Mouse (Mus musculus) heart, postnatal 36 days (tissue): ENCODE results near the gene Tmem35b. TPM values are rescaled to one million over a fixed set of nuclear protein-coding genes. Genes with fewer than 3 reads are reported as not detected.

Experiments used
- DNase-seq, 2 experiments: peaks; one replicate each; pipeline ENCODE4 v3.0.0; 2021 to 2022
- intact Hi-C: fragments of 180-260 bp; cut with DNase I; formaldehyde crosslinking; loops from one replicate; pipeline ENCODE4 v1.15.1; 2025
- total RNA-seq, 2 experiments: library from RNA; stranded (reverse); gene quantifications; 2 replicates each; pipeline ENCODE4 v1.2.3; 2021

Gene Tmem35b
- total RNA-seq, 2 experiments from 2014 or later: 1.8 to 2.0 TPM

GRCm38 (mm10) chr4:127167731-127168130, 44.2 kb downstream of the Tmem35b start:
- intact Hi-C loops: no loop called here
- DNase-seq: no peak

- intact Hi-C loops: no loop called here
- peak in 1 of 2 experiments; percentile 25 for DNase-seq
These were observed 44.9 kb downstream of the Tmem35b start for GRCm38 (mm10) chr4:127168211-127168913.

- peak; percentile 20 to 22 for DNase-seq
- intact Hi-C loops: no loop called here
These were observed 45.4 kb downstream of the Tmem35b start, which contains the start of gene Dlgap3 for GRCm38 (mm10) chr4:127168914-127169345. Gene Dlgap3 (plus strand): TSS chr4:127169204.

GRCm38 (mm10) chr4:127169346-127170221, 46.1 kb downstream of the Tmem35b start:
- intact Hi-C loops: no loop called here
- DNase-seq: peak in 1 of 2 experiments; percentile 6

- intact Hi-C loops: no loop called here
- no peak for DNase-seq
These were observed 47.4 kb downstream of the Tmem35b start for GRCm38 (mm10) chr4:127170866-127171265.

GRCm38 (mm10) chr4:127171341-127171905, 47.9 kb downstream of the Tmem35b start:
- intact Hi-C loops: no loop called here

GRCm38 (mm10) chr4:127172119-127172518, 48.6 kb downstream of the Tmem35b start:
- DNase-seq: no peak
- intact Hi-C loops: no loop called here

More at GRCm38 (mm10) chr4:127171341-127171905, 47.9 kb downstream of the Tmem35b start:
- DNase-seq: no peak

GRCm38 (mm10) chr4:127172614-127173013, 49.1 kb downstream of the Tmem35b start:
- DNase-seq: no peak
- intact Hi-C loops: no loop called here

GRCm38 (mm10) chr4:127173461-127173860, 50.0 kb downstream of the Tmem35b start:
- DNase-seq: peak; percentile 52 to 60
- intact Hi-C loops: no loop called here

GRCm38 (mm10) chr4:127174075-127174899, 50.8 kb downstream of the Tmem35b start:
- no peak for DNase-seq
- intact Hi-C loops: no loop called here

- intact Hi-C loops: no loop called here
- DNase-seq: no peak
These were observed 51.4 kb downstream of the Tmem35b start for GRCm38 (mm10) chr4:127174900-127175278.

- intact Hi-C loops: no loop called here
- DNase-seq: no peak
These were observed 54.5 kb downstream of the Tmem35b start for GRCm38 (mm10) chr4:127177961-127178360.

- DNase-seq: no peak
- intact Hi-C loops: no loop called here
These were observed 55.2 kb downstream of the Tmem35b start for GRCm38 (mm10) chr4:127178671-127179070.

Other genes starting within 250 kb of the Tmem35b start
- 10 to 100 TPM; 19.8 to 20.8 TPM for gene Zmym4, start 155.6 kb upstream of the Tmem35b start, total RNA-seq
- 10 to 100 TPM; 72.2 to 78.2 TPM for gene Sfpq, start 102.4 kb upstream of the Tmem35b start, total RNA-seq
- gene Zmym1, start 62.5 kb upstream of the Tmem35b start, total RNA-seq: 1 to 10 TPM; 5.2 to 5.9 TPM
- 1 to 10 TPM; 8.0 to 8.9 TPM for gene Zmym6, start 46.3 kb upstream of the Tmem35b start, total RNA-seq
- gene Dlgap3, start 45.5 kb downstream of the Tmem35b start, total RNA-seq: under 1 TPM; 0.22 to 0.25 TPM
- gene Smim12, start 120.1 kb downstream of the Tmem35b start, total RNA-seq: 10 to 100 TPM; 48.8 to 52.1 TPM
- gene Gja4, start 190.3 kb downstream of the Tmem35b start, total RNA-seq: 10 to 100 TPM; 12.8 to 13.0 TPM
- under 1 TPM in 1 of 2 experiments, not detected in 1; 0.25 TPM for gene Gjb3, start 207.2 kb downstream of the Tmem35b start, total RNA-seq
- not detected for gene Gjb4, start 230.4 kb downstream of the Tmem35b start, total RNA-seq
- under 1 TPM; 0.24 to 0.61 TPM for gene Gjb5, start 234.5 kb downstream of the Tmem35b start, total RNA-seq